Mouse (Mus musculus) olfactory bulb, adult 2 months (tissue): Measurements from ENCODE around the gene Prkar2b. TPM values are rescaled to one million over a fixed set of nuclear protein-coding genes. Genes with fewer than 3 reads are reported as not detected.

Source experiments
- H3K27ac ChIP-seq: fragments of 200-500 bp; 2 replicates; pipeline ENCODE4 v1.5.1; 2012; ENCODE audit warnings: low read depth, low read length; ENCODE audit not compliant: insufficient read depth
- H3K4me1 ChIP-seq: fragments of 200-500 bp; 2 replicates; pipeline ENCODE4 v1.6.1; 2012; ENCODE audit warnings: low read length; ENCODE audit not compliant: control insufficient read depth, insufficient read depth
- H3K4me3 ChIP-seq: fragments of 200-500 bp; 2 replicates; pipeline ENCODE4 v1.5.1; 2012; ENCODE audit warnings: mild to moderate bottlenecking, low read depth, low read length, moderate library complexity; ENCODE audit not compliant: insufficient read depth
- CTCF ChIP-seq: fragments of 200-500 bp; IDR thresholded peaks from 2 replicates; pipeline ENCODE4 v1.5.1; 2012; ENCODE audit warnings: low read depth, mild to moderate bottlenecking, low read length, moderate library complexity; ENCODE audit not compliant: insufficient read depth
- POLR2A ChIP-seq: fragments of 200-500 bp; IDR thresholded peaks from 2 replicates; pipeline ENCODE4 v1.6.1; 2012; ENCODE audit warnings: mild to moderate bottlenecking, low read depth, low read length, moderate library complexity; ENCODE audit not compliant: insufficient read depth
- WGBS: fragments of 180-500 bp; shearing (Covaris S2); methylation state at CpG from one replicate; pipeline ENCODE4 v1.1.7; 2018; 5-methylcytosine and 5-hydroxymethylcytosine counted together
- polyA plus RNA-seq: library from polyadenylated mRNA; stranded (reverse); fragments of >200 nt; gene quantifications from 2 replicates; pipeline ENCODE4 v1.2.4, GENCODE M21; 2012; ENCODE audit warnings: low replicate concordance; ENCODE audit not compliant: missing spikeins, insufficient read depth, insufficient read length

Prkar2b gene
- polyA plus RNA-seq, 1 experiment: not detected

DNA sequence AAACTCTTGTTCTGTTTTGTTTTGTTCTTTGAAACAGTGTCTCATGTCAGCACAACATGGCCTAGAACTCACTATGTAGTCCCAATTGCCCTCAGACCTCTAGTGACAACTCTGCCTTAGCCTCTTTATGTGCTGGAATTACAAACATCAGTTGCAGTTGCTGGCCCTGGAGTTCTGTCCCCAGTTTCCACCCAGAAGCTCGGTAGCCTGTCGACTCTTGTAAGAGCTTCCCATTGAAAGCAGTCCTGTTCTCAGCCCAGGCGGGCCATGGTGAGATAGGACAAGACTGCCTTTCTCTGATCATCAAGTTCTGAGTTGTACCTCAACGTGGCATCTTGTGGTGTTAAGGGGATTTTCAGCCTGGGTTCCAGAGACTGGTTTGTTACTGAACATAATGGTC, 31.4 kb upstream of the Prkar2b start:
- WGBS: 96% methylated on average over 4 of the region's 4 CpGs
- H3K27ac ChIP-seq: no peak overlapping the region
- H3K4me1 ChIP-seq: no peaks in the 10 kb centered on the region
- H3K4me3 ChIP-seq: no peak overlapping the region
- no peak for TF ChIP-seq POLR2A
- no peak for TF ChIP-seq CTCF

- Histone ChIP-seq H3K4me3 (no peak overlapping the region), H3K4me1 (no peaks in the 10 kb centered on the region), H3K27ac (no peak overlapping the region)
- 44% methylated on average over 3 of the region's 3 CpGs for WGBS
- TF ChIP-seq POLR2A (no peak), CTCF (no peak)
These were observed 27.5 kb upstream of the Prkar2b start for GRCm38 (mm10) chr12:32088566-32088965.

DNA sequence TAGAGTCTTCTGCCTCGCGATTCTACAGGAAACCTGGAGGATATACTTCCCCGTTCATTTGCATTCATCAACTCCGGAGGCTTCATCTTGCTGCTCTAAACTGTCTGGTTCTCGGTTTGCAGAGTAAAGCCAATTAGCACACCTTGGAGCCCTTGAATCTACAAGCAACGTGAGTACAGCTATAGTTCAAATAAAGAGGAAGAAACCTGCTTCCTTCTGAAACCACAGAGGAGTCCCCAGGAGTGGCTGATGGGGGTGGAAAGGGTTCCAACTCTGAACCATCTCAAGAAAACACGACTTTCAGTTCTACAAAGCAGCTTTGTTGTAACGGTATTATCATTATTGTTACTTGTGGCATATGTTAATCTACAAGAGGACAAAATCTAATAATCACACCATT, 26.2 kb upstream of the Prkar2b start:
- 87% methylated on average over 8 of the region's 8 CpGs for WGBS
- TF ChIP-seq CTCF (no peak), POLR2A (no peak)
- H3K27ac ChIP-seq: no peak overlapping the region
- no peaks in the 10 kb centered on the region for H3K4me1 ChIP-seq
- no peak overlapping the region for H3K4me3 ChIP-seq

DNA sequence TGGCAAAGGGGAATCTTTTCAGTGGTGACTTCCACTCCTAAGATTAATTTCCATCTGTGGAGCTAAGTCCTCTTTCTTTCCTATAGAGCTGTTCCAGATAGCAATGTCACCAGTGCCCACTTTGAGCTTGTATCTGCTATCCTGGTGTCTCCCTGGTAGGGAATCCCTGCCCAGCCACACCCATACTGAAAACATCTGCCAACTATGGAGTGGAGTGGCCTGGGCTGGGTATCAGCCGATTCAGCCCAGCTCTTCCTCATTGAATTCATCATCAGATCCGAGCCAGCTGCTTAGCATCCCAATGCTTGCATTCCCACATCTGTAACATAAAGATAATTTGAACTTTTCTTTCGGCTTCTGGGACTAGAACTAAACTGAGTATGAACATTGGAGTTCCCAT, 25.8 kb upstream of the Prkar2b start:
- Histone ChIP-seq H3K4me3 (no peak overlapping the region), H3K4me1 (no peaks in the 10 kb centered on the region), H3K27ac (no peak overlapping the region)
- no peak for TF ChIP-seq POLR2A
- TF ChIP-seq CTCF: no peak
- WGBS: 81% methylated on average over 3 of the region's 3 CpGs

DNA sequence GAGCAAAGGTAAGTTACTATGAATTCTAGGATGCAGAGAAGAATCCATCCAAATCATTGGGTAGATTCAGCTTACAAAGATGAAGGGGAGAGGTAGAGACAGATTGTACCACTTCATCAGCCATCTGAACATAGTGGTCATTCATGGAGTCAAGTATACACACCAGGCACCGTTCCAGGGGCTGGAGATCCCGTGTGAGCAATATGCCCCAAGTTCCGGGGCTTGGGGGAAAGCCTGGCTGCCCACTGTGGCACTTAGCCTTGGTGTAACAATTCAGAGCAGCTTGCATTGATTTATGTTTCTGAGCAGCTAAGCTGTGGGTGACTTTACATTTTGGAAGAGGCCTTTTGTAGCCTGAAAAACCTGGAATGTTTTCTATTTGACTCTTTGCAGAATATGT, 24.8 kb upstream of the Prkar2b start:
- 73% methylated on average over 3 of the region's 3 CpGs for WGBS
- no peak overlapping the region for H3K4me3 ChIP-seq
- H3K4me1 ChIP-seq: no peaks in the 10 kb centered on the region
- H3K27ac ChIP-seq: no peak overlapping the region
- TF ChIP-seq POLR2A (no peak), CTCF (no peak)

GRCm38 (mm10) chr12:32085189-32085588, 24.1 kb upstream of the Prkar2b start:
- Histone ChIP-seq H3K27ac (no peak overlapping the region), H3K4me1 (no peaks in the 10 kb centered on the region), H3K4me3 (no peak overlapping the region)
- no peak for TF ChIP-seq CTCF
- no peak for TF ChIP-seq POLR2A

DNA sequence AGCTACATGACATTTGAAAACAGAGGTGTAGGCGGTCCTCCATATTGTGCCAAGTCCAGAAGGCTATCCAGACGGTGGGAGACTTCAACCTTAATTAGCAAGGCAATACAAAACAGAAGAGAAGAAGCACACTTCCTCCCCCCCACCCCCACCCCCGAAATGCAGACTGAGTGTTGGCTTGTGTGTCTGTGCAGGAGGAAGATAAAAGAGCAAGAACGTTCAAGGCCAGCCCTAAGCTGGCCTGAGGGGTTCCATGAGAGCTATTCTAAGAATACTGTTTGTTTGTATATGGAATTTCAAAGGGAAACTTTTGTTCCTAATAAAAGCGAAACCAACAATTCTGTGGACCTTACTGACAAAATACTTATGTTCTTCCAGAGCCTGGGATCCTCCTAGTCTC, 23.5 kb upstream of the Prkar2b start:
- no peaks in the 10 kb centered on the region for H3K4me1 ChIP-seq
- TF ChIP-seq CTCF (no peak), POLR2A (no peak)
- WGBS: 65% methylated on average over 5 of the region's 5 CpGs
- H3K4me3 ChIP-seq: no peak overlapping the region
- H3K27ac ChIP-seq: no peak overlapping the region

GRCm38 (mm10) chr12:32080692-32081091, 19.6 kb upstream of the Prkar2b start:
- Histone ChIP-seq H3K4me1 (no peaks in the 10 kb centered on the region), H3K4me3 (no peak overlapping the region), H3K27ac (no peak overlapping the region)
- 92% methylated on average over 9 of the region's 9 CpGs for WGBS
- no peak for TF ChIP-seq CTCF
- TF ChIP-seq POLR2A: no peak

DNA sequence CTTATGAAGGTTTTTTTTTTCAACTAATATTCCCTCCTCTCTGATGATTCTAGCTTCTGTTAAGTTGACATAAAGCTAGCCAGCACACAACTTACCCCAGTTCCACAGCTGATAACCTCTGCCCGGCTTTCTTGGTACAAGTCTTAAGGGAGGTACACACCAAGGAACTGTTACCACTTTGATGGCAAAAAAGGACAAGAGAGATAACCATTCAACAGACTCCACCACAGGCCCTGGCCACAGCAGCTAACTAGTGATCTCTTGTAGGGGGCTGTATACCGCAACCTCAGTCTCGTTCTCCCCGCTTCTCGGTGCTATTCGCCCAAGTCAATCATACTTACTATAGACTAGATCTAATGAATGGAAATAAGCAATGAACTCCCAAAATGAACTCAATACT, 16.3 kb upstream of the Prkar2b start:
- TF ChIP-seq CTCF (no peak), POLR2A (no peak)
- no peak overlapping the region for H3K4me3 ChIP-seq
- no peak overlapping the region for H3K27ac ChIP-seq
- 97% methylated on average over 6 of the region's 6 CpGs for whole genome bisulfite sequencing
- no peaks in the 10 kb centered on the region for H3K4me1 ChIP-seq
